Mouse (Mus musculus): ENCODE results near the gene BC049730.

BC049730 gene

GRCm38 (mm10) chr7:24762574-24762973, 53.5 kb downstream of the BC049730 start:
- no peak for DNase-seq (ENCODE audit: extremely low read depth, low read depth)
